Mouse (Mus musculus) liver, embryonic 16.5 days (tissue): ENCODE measurements around the gene Olfr629. TPM values are rescaled to one million over a fixed set of nuclear protein-coding genes. Genes with fewer than 3 reads are reported as not detected.
"Not testable (repeated sequence)": the region's sequence is repeated elsewhere in the genome, so short reads cannot be mapped to it uniquely, and the experiment has no call there.

ENCODE experiments used
- ATAC-seq: fragments of 200-750 bp; cut with Nextera tagmentation; 2 replicates; pipeline ENCODE4 v1.8.0; 2017; ENCODE audit warnings: low read depth, mild to moderate bottlenecking, moderate number of reproducible peaks, moderate library complexity
- H3K27ac ChIP-seq: fragments of 300-500 bp; sonication (generic); 2 replicates; pipeline ENCODE4 v1.5.1; 2014; ENCODE audit warnings: mild to moderate bottlenecking, low read length
- H3K27me3 ChIP-seq: fragments of 300-500 bp; sonication (generic); 2 replicates; pipeline ENCODE4 v1.6.1; 2014; ENCODE audit warnings: low read depth, low read length, mixed read lengths; ENCODE audit not compliant: control insufficient read depth, insufficient read depth
- H3K36me3 ChIP-seq: fragments of 300-500 bp; sonication (generic); 2 replicates; pipeline ENCODE4 v1.6.1; 2014; ENCODE audit warnings: mild to moderate bottlenecking; ENCODE audit not compliant: control insufficient read depth, insufficient read depth
- H3K4me1 ChIP-seq: fragments of 300-500 bp; sonication (generic); 2 replicates; pipeline ENCODE4 v1.6.1; 2014; ENCODE audit warnings: low read depth, low read length, mixed read lengths; ENCODE audit not compliant: control insufficient read depth
- H3K4me2 ChIP-seq: fragments of 300-500 bp; sonication (generic); 2 replicates; pipeline ENCODE4 v1.6.1; 2014; ENCODE audit warnings: low read depth, low read length, mixed read lengths
- H3K4me3 ChIP-seq: fragments of 300-500 bp; sonication (generic); 2 replicates; pipeline ENCODE4 v1.5.1; 2014; ENCODE audit warnings: low read depth, mild to moderate bottlenecking, low read length
- H3K9ac ChIP-seq: fragments of 300-500 bp; sonication (generic); 2 replicates; pipeline ENCODE4 v1.6.1; 2014; ENCODE audit warnings: low read depth, low read length
- H3K9me3 ChIP-seq: fragments of 300-500 bp; sonication (generic); replicated peaks from 2 replicates; pipeline ENCODE4 v1.6.1; 2016; ENCODE audit warnings: low read length; ENCODE audit not compliant: control insufficient read depth
- WGBS: fragments of 180-500 bp; shearing (Covaris S2); extraction: QIAGEN DNeasy Blood & Tissue Kit; methylation state at CpG from one replicate; pipeline ENCODE4 v1.1.7; 2014; ENCODE audit not compliant: insufficient replicate concordance; 5-methylcytosine and 5-hydroxymethylcytosine counted together
- polyA plus RNA-seq: library from polyadenylated mRNA; unstranded; fragments of >200 nt; fragmentation: Nextera tagmentation; extraction: Ambion mirVana; gene quantifications from 2 replicates; pipeline ENCODE4 v1.2.1, GENCODE M21; 2015

Gene Olfr629
- polyA plus RNA-seq: 0.07 TPM in 1 of 2 replicates, not detected in the other

- Histone ChIP-seq H3K9ac (no peak within 1 kb of the TSS), H3K27ac (no peak within 1 kb of the TSS), H3K9me3 (no peaks in the 10 kb centered on the region), H3K4me2 (no peak within 1 kb of the TSS), H3K36me3 (no peaks in the 10 kb centered on the region), H3K27me3 (no peaks in the 10 kb centered on the region), H3K4me3 (no peak within 1 kb of the TSS), H3K4me1 (no peaks in the 10 kb centered on the region)
- 52% methylated on average over 2 of the region's 2 CpGs for WGBS
- no peak for ATAC-seq
Measured at GRCm38 (mm10) chr7:103744843-103745242, at the start of gene Olfr629. Gene Olfr629 (minus strand): TSS chr7:103744943.

- Histone ChIP-seq H3K4me3 (no peak overlapping the region), H3K4me1 (no peaks in the 10 kb centered on the region; the same call in 1 of the 2 replicates), H3K27ac (no peak overlapping the region), H3K36me3 (no peaks in the 10 kb centered on the region), H3K9ac (no peak overlapping the region), H3K4me2 (no peak overlapping the region), H3K27me3 (no peaks in the 10 kb centered on the region), H3K9me3 (no peaks in the 10 kb centered on the region)
- ATAC-seq: peak; percentile 93
- 5% methylated on average over 4 of the region's 4 CpGs for WGBS
Measured at GRCm38 (mm10) chr7:103792669-103793388, 48.1 kb upstream of the Olfr629 start.

- Histone ChIP-seq H3K4me3 (no peak within 1 kb of the TSS), H3K27me3 (no peaks in the 10 kb centered on the region), H3K4me1 (no peaks in the 10 kb centered on the region; the same call in 1 of the 2 replicates), H3K36me3 (no peaks in the 10 kb centered on the region), H3K4me2 (no peak within 1 kb of the TSS), H3K27ac (no peak within 1 kb of the TSS), H3K9ac (no peak within 1 kb of the TSS), H3K9me3 (no peaks in the 10 kb centered on the region)
- ATAC-seq: no peak
- WGBS: 48% methylated on average over 3 of the region's 3 CpGs
Measured at GRCm38 (mm10) chr7:103791721-103792120, 47.0 kb upstream of the Olfr629 start, which contains the start of gene Olfr67. Gene Olfr67 (minus strand): TSS chr7:103791821.

- Histone ChIP-seq H3K36me3 (no peaks in the 10 kb centered on the region), H3K9me3 (no peaks in the 10 kb centered on the region), H3K4me3 (no peak within 1 kb of the TSS), H3K4me1 (no peaks in the 10 kb centered on the region), H3K9ac (no peak within 1 kb of the TSS), H3K4me2 (no peak within 1 kb of the TSS), H3K27ac (no peak within 1 kb of the TSS), H3K27me3 (no peaks in the 10 kb centered on the region)
- ATAC-seq: no peak
- WGBS: 73% methylated on average over 3 of the region's 3 CpGs
Measured at GRCm38 (mm10) chr7:103779598-103779997, 34.9 kb upstream of the Olfr629 start, which contains the start of gene Olfr68. Gene Olfr68 (minus strand): TSS chr7:103779698.

GRCm38 (mm10) chr7:103777652-103778051 is 32.9 kb upstream of the Olfr629 start:
- whole genome bisulfite sequencing: 48% methylated on average over 4 of the region's 4 CpGs
- not testable (repeated sequence) for H3K4me1 ChIP-seq, H3K36me3 ChIP-seq, H3K4me2 ChIP-seq, H3K27ac ChIP-seq, H3K9me3 ChIP-seq, H3K9ac ChIP-seq, H3K4me3 ChIP-seq, H3K27me3 ChIP-seq
- ATAC-seq: peak; percentile 76

- 66% methylated on average over 2 of the region's 2 CpGs for WGBS
- no peaks in the 10 kb centered on the region for H3K27me3 ChIP-seq
Measured at GRCm38 (mm10) chr7:103771494-103771893, 26.8 kb upstream of the Olfr629 start, which contains the start of gene Olfr69. Gene Olfr69 (minus strand): TSS chr7:103771594.

GRCm38 (mm10) chr7:103767687-103768086 is 22.9 kb upstream of the Olfr629 start:
- H3K4me1 ChIP-seq, H3K27ac ChIP-seq, H3K27me3 ChIP-seq, H3K9ac ChIP-seq, H3K4me3 ChIP-seq, H3K4me2 ChIP-seq, H3K9me3 ChIP-seq, H3K36me3 ChIP-seq: not testable (repeated sequence)
- peak; percentile 47 for ATAC-seq
- 24% methylated on average over 3 of the region's 6 CpGs for WGBS

More at GRCm38 (mm10) chr7:103771494-103771893, 26.8 kb upstream of the Olfr629 start, which contains the start of gene Olfr69:
- H3K36me3 ChIP-seq: no peaks in the 10 kb centered on the region
- H3K4me2 ChIP-seq: no peak within 1 kb of the TSS
- H3K4me3 ChIP-seq: no peak within 1 kb of the TSS
- no peak within 1 kb of the TSS for H3K27ac ChIP-seq
- no peaks in the 10 kb centered on the region for H3K9me3 ChIP-seq
- no peak within 1 kb of the TSS for H3K9ac ChIP-seq
- H3K4me1 ChIP-seq: no peaks in the 10 kb centered on the region
- no peak for ATAC-seq

- not testable (repeated sequence) for H3K4me3 ChIP-seq, H3K27me3 ChIP-seq, H3K27ac ChIP-seq, H3K4me2 ChIP-seq, H3K9me3 ChIP-seq, ATAC-seq, H3K4me1 ChIP-seq, H3K36me3 ChIP-seq, H3K9ac ChIP-seq
- WGBS: 24% methylated on average over 6 of the region's 6 CpGs
Measured at GRCm38 (mm10) chr7:103762212-103762611, 17.5 kb upstream of the Olfr629 start.

GRCm38 (mm10) chr7:103757233-103757632 is 12.5 kb upstream of the Olfr629 start, which contains the start of gene Olfr630:
Gene Olfr630 (minus strand): TSS chr7:103757333.
- H3K27ac ChIP-seq: no peak within 1 kb of the TSS
- no peak within 1 kb of the TSS for H3K9ac ChIP-seq
- H3K9me3 ChIP-seq: no peaks in the 10 kb centered on the region
- 32% methylated on average over 2 of the region's 2 CpGs for WGBS
- ATAC-seq: no peak
- H3K27me3 ChIP-seq: no peaks in the 10 kb centered on the region
- no peak within 1 kb of the TSS for H3K4me3 ChIP-seq
- no peak within 1 kb of the TSS for H3K4me2 ChIP-seq
- no peaks in the 10 kb centered on the region for H3K4me1 ChIP-seq
- H3K36me3 ChIP-seq: no peaks in the 10 kb centered on the region
